Mouse (Mus musculus) testis, postnatal 10 days (tissue): ENCODE results near the gene Mtif3.
A peak's percentile ranks its signal among the peaks of the same experiment; 100 is the strongest.

Experiments used
- DNase-seq: peaks from one replicate; pipeline ENCODE4 v3.0.0; 2021; ENCODE audit warnings: low spot score

Gene Mtif3

DNA sequence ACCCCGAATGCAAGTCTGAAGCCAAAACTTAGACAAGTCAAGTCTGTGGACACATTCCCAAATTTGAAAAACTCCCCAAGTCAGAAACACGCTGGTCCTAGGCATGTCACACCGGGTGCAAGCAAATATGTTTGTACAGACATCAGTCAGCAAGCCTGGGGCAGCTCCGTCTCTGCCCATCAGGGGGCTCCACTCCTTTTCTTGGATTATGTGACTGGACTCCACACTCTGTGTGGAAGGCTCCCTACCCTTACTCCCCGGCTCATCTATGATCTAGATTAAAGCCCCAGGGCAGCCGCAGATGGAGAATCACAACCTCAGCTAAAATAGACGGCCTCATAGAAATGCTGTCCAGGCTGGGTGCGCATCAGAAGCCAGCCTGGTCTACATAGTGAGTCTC is 47.3 kb downstream of the Mtif3 start:
- DNase-seq, result no peak

DNA sequence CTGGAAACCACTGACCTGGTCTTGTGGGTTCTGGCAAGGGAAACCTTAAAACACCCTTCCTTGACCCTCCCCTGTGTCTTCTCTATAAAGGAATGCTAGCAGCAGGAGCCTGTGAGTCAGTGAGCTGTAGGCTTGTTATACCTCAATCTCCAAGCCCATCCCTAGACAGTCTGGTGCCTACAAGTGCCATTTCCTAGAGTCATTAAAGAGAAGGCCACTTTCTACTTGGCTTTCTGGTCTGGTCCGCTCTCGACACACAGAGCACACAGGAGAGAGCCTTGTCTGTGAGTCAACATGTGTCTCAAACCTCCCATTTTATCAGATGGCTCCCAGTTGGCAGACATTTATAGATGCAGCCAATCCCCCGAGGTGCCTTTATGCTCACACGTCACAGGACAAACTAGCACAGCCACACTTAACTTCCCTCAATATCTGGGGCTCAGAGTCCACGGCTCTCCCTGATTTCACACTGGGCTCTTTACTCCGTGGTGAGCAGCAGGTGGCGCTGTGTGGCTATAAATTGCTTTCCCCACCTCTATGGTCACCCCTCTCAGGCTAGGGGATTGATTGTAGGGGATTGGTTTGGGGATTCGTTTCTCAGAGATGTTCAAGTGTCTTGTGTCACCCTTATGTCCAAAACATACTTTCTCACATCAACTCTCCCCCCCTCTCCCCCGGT is 49.4 kb downstream of the Mtif3 start:
- DNase-seq, result peak; percentile 84

DNA sequence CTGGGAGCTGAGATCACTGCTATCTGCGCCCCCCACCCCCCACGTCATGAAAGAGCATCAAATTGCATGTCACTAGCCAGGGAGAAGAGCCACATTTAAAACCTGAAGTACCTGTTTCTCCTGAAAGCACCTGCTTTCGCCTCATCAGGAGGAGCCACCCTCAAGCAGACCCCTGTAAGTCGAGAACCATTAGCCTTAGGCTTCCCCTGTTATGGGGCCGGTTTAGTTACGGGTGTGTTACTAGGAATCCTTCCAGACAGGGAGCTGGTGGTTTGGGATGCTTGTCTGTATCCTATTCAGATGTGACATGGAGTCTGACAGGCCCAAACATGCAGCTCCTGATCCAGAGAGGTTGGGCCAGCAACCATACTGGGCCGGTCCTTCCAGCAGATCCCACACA is 50.2 kb downstream of the Mtif3 start:
- no peak for DNase-seq

DNA sequence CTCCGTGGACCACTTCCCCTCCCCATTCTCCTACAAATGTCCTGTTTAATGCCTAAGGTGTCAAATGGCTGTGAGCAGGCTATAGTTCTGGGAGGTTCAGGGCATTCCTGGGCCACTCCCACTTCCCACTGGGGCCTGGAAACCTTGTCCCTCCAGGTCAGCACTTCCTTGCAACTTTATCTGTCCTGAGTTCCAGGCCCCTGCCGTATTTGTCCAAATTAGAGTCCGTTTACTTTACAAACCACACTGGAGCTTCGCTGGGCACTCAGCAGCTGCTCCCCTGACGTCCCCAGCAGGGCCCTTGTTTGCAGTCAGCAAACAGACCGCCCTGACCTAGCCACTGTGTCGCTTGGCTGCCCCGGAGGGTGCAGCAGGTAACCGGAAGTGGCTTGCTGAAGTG is 51.4 kb downstream of the Mtif3 start:
- DNase-seq, result no peak

DNA sequence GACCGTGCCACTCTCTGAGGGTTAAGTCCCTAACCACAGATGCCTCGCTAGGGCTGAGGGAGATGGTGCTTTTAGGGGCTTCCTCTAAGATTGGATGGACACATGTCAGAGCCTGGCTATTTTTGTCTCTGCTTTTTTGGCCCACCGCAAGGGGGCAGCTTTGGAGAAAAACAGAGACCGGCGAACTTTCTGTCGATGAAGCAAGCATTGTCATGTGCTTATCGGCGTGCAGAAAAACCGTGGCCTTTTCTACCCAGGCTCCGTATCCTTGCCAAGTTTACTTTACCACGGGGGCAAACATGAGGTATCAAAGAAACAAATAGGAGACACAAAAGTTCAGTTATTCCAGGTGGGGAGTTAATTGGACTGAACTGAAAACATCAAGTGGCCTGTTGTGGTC is 55.0 kb downstream of the Mtif3 start:
- no peak for DNase-seq

DNA sequence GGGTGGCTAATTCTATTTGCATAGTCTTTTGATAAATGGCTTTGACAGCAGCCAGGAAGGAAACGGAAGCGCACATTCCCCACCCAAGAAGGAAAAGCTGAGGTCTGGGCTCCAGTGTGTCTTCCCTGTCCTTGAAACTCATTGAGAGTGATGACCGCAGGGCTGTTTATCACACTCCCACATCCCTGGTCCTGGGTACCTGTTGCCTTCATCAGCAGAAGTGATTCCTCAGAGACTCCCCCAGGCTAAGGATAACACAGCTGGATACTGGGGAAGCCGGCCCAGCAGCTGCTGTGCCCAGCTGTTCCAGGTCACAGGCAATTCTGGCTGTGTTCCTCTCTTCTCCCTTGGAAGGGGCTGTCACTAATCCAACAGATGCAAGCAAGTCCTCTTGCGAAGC is 56.1 kb downstream of the Mtif3 start:
- no peak for DNase-seq

DNA sequence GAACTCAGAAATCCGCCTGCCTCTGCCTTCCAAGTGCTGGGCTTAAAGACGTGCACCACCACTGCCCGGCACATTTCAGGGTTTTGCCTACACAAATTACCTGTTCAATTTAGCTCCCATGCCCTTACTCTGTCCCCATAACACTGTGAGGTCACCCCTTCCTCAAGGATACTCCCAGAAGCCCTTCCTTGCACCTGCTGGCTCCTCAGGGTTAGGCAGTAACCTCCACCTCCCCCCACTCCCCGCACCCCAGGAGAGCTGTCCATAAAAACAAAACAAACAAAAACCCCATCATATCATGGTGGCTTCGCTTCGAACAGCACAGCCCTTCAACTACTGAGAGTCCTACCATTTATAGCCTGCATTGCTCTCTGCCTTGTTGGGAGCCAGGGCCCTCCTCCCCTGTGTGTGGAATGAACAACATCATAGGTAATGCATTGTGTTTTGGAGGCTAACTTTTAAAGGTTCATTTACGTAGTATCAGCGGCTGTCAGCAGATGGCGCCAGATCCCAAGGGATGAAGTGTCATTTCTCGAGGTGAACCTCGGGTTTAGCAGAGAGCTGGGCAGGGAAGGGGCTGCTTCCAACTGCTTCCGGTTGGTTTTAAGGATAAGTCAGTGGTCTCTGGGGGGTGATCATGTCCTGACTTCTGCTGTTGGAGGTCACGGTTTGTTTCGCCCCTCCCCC is 58.0 kb downstream of the Mtif3 start:
- peak; percentile 92 for DNase-seq

DNA sequence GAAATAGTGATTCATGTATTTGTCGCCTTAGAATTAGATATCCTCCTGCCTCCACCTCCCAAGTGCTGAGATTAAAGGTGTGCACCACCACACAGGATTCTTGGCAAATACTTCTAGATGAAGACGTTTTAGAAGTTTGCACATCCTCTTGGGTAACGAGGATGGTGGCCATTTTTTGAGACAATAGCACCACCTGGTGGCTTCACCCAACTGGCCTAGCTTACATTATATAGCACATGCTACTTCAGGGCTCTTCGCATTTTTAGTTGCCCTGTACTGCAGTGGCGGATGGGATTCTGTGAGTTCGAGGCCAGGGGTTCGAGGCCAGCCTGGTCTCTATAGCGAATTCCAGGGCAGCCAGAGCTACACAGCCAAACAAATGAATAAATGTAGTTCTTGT is 59.2 kb downstream of the Mtif3 start:
- peak; percentile 88 for DNase-seq
